Mouse (Mus musculus) layer of hippocampus, adult 18-20 months (tissue): ENCODE results near the gene Uqcrc1. TPM values are rescaled to one million over a fixed set of nuclear protein-coding genes. Genes with fewer than 3 reads are reported as not detected.

Source experiments
- DNase-seq, 2 experiments: peaks; one replicate each; pipeline ENCODE4 v3.0.0; 2022; ENCODE audit warnings: low spot score in 2 of 2
- microRNA-seq, 2 experiments: library from miRNA; unstranded; fragments of <30 nt; microRNA quantifications; one replicate each; pipeline ENCODE4 v1.2.0; 2021
- total RNA-seq, 2 experiments: library from RNA; stranded (reverse); gene quantifications; 2 replicates each; pipeline ENCODE4 v1.2.3; 2021

Uqcrc1 gene
- total RNA-seq, 2 experiments from 2014 or later, result 346 to 356 TPM

DNA sequence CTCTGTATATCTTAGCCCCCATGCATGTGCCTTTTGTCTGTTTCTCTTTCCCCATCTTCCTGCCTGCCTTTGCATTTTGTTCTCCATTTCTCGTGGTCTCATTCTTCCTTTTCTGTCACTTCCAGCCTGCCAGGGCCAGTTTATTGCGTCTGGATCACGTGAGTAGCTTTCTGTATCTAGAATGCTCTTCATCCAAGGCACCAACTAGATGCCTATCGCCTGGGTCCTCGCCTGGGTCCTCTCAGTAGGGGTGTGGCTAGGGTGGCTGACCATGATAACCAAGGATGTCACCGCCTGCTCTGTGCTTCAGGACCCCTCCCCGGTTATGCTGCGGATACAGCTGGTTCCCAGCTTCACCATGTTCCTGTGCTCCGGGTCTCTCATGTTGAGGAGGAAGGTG lies 46.8 kb downstream of the Uqcrc1 start:
- DNase-seq, result no peak

DNA sequence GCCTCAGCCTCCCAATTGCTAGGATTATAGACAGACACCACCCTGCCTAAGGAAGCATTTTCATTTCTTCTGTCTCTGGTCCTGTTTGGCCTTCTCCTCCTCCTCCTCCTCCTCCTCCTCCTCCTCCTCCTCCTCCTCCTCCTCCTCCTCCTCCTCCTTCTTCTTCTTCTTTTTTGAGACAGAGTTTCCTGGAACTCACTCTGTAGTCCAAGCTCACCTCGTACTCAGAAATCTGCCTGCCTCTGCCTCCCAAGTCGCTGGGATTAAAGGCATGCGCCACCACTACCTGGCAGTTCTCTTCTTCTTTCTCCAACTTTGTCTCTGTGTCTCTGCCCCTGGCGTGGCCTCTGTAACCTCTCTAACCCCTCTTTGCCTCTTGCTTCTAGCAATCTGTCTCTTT lies 49.3 kb downstream of the Uqcrc1 start, which contains the start of gene Ucn2:
Gene Ucn2 (plus strand): TSS at position 301 of the 400 bp plus-strand sequence.
- DNase-seq, result no peak

DNA sequence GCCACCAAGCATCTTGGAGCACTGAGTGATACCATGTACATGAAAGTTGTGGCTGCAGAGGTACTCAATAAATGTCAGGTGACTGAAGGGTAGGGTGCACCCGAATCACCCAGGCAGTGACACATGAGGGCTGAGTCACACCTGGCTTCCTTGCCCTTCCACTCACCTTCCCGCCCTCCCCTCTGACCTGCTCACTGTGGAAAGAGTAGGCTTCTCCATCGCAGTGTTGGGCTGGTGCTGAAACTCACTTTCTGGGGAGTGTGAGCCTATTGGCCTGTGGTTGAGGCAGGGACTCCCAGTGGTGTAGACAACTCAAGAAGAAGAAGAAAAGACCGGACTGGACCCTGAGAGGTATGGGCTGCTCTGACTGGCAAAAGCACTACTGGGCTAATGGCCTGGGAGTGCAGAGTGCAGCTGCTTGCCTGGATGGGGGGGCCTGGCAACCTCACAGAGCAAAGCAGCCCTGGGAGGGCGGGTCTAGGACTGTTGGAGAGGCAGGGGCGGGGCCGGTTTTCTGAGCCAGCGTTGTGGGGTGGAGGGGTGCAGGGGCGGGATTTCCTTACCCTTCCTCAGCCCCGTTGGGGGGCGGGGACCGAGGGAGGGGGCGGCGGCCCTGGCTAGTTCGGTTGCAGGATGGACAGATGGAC lies 51.4 kb downstream of the Uqcrc1 start:
- DNase-seq, result no peak

DNA sequence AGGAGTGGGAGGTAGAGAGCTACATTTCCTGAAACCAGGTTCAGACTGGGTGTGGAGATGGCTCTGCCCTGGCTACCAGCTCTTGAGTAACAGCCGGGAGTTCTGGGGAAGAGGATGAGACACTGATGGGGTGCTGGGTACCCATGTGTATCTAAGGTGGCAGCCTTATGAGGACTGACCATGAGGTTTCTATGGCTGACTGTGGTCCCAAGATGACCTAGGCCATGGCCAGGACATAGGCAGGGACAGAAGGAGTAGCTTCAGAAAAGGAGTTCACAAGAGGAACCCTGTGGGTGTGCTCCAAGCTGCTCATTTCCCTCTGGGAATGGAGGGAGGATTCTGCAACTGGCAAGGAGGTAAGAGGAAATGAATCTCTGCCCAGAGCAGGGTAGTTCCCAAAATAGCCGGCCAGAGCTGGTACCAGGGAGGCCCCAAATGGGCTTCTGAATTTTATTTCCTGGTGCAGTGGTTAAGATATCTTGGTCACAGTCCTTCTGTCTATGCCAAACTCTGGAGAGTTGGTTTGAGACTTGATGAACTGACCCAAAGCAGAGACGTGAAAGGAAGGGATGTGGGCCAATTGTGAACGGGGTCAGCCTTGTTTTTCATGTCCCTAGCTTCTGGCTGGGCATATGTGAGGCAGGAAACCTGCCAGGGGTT lies 53.5 kb downstream of the Uqcrc1 start:
- no peak for DNase-seq

GRCm38 (mm10) chr9:108990462-108990820 lies 54.0 kb downstream of the Uqcrc1 start:
- peak in 1 of 2 experiments; percentile 38 for DNase-seq

GRCm38 (mm10) chr9:108991428-108992084 lies 55.1 kb downstream of the Uqcrc1 start, which contains the start of gene Pfkfb4:
Pfkfb4 (plus strand) TSS chr9:108991778.
- DNase-seq, result peak; percentile 93 to 96

- no peak for DNase-seq
Observed at GRCm38 (mm10) chr9:108992085-108992469, 55.6 kb downstream of the Uqcrc1 start.

- peak in 1 of 2 experiments; percentile 37 for DNase-seq
Observed at GRCm38 (mm10) chr9:108992620-108993361, 56.4 kb downstream of the Uqcrc1 start.

GRCm38 (mm10) chr9:108996411-108996810 lies 60.0 kb downstream of the Uqcrc1 start:
- DNase-seq, result no peak

GRCm38 (mm10) chr9:108998287-108999166 lies 62.1 kb downstream of the Uqcrc1 start:
- no peak for DNase-seq

DNA sequence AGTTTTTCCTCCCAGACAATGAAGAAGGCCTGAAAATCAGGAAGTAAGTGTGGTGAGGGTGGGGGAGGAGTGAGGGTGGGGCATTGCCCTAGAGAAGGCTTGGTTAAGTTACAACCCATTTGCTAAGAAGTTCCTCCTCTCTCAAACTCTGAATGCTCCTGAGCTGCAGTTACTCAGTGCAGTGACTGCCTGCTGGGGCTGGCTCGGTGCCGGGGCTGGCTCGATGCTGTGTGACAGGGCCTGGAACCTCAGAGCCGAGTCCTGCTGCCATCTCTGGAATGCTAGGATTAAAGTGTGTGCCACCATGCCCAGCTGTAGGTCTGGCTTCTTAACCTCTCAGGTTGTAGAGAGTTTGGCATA lies 62.7 kb downstream of the Uqcrc1 start:
- no peak for DNase-seq

Small RNAs within 50 kb of the gene (microRNA-seq; reads per million reads assigned to microRNA genes)
- gene Mir711, result 0 reads per million in 2 experiments

Other genes with a start within 250 kb of the Uqcrc1 start
- 10 to 100 TPM; 44.8 to 49.0 TPM for gene Prkar2a, start 247.3 kb upstream of the Uqcrc1 start, total RNA-seq
- 100 to 1,000 TPM; 240 to 270 TPM for gene Ip6k2, start 152.8 kb upstream of the Uqcrc1 start, total RNA-seq
- gene Nckipsd, start 128.3 kb upstream of the Uqcrc1 start, total RNA-seq, result 10 to 100 TPM; 75.6 to 78.8 TPM
- 10 to 100 TPM; 54.6 to 58.6 TPM for gene Celsr3, start 110.3 kb upstream of the Uqcrc1 start, total RNA-seq
- gene Slc26a6, start 83.3 kb upstream of the Uqcrc1 start, total RNA-seq, result 10 to 100 TPM; 13.8 to 16.1 TPM
- not detected for gene Tmem89, start 22.0 kb upstream of the Uqcrc1 start, total RNA-seq
- 1 to 10 TPM; 1.9 to 2.3 TPM for gene Col7a1, start 17.0 kb downstream of the Uqcrc1 start, total RNA-seq
- under 1 TPM; 0.47 to 0.76 TPM for gene Ucn2, start 49.4 kb downstream of the Uqcrc1 start, total RNA-seq
- 10 to 100 TPM; 12.1 to 17.5 TPM for gene Pfkfb4, start 55.1 kb downstream of the Uqcrc1 start, total RNA-seq
- gene Shisa5, start 101.9 kb downstream of the Uqcrc1 start, total RNA-seq, result 10 to 100 TPM; 46.0 to 56.0 TPM
- gene Trex1, start 123.1 kb downstream of the Uqcrc1 start, total RNA-seq, result 10 to 100 TPM; 14.6 to 16.6 TPM
- gene Atrip, start 137.5 kb downstream of the Uqcrc1 start, total RNA-seq, result 10 to 100 TPM; 23.7 to 28.0 TPM
- 1 to 10 TPM; 8.7 to 9.3 TPM for gene Ccdc51, start 145.9 kb downstream of the Uqcrc1 start, total RNA-seq
- gene Tma7, start 146.0 kb downstream of the Uqcrc1 start, total RNA-seq, result 100 to 1,000 TPM; 286 to 308 TPM
- gene Plxnb1, start 158.8 kb downstream of the Uqcrc1 start, total RNA-seq, result 10 to 100 TPM; 70.4 to 76.5 TPM
- gene Fbxw21, start 225.4 kb downstream of the Uqcrc1 start, total RNA-seq, result not detected